Mouse (Mus musculus) right cerebral cortex, adult 18-20 months (tissue): ENCODE measurements around the gene Apopt1.

Experiments
- DNase-seq: peaks from one replicate; pipeline ENCODE4 v3.0.0; 2022; ENCODE audit warnings: mixed read lengths

Gene Apopt1

DNA sequence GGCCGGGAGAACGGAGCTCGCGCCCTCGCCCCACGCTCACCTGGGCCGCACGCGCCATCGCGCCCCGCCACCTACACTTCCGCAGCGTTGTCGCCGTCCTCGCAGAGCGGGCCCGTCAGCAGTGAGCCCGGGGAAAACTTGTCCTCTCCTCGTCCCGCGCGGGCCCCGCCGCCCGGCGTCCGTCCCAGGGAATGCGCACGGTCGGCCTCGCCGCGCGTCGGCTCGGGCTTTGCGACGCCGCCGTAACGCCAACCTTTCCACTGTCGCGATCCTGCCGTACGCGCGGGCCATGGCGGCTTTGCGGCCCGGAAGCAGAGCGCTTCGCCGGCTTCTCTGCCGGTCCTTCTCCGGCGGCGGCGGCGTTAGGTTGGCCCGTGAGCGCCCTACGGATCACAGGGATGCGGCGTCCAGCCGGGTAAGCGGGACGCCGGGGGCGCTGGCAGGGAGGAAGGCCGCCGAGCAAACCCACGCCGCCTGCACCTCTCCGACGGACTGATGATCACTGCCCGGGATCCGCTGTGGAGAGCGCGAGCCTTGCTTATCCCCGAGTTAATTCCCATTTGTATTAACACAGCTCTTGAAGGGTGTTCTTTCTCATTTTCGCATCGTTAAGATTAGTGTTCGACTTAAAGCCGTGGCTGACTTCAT, at the start of gene Apopt1, which contains the start of gene Bag5:
Gene Apopt1, plus strand, starts transcription at position 258 of the 648 bp plus-strand sequence.
Gene Bag5, minus strand, starts transcription at position 254 of the 648 bp plus-strand sequence.
- DNase-seq, result peak; percentile 93

DNA sequence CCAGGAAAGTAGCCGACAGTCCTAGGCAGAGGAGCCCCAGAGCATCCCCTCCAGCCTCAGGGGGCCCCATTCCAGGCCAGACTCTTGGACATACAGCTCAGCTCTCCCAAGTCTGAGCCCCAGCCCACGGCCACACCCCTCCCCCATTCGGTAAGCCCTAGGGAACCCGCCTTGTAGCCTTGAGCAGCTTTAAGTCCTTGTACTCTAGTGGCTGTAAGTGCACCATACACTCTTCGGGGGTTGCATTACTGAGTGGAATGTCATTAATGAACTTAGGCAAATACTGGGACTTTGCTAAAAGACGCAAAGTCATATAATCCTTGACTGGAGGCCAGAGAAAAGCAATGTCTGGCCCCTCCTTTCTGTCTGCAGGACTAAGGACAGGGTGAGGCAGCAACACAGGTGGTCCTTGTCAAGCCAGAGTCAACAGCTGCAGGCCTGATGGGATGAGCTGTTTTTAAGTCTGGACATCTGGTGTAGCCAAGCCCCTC, 48.9 kb upstream of the Apopt1 start:
- DNase-seq, result no peak

DNA sequence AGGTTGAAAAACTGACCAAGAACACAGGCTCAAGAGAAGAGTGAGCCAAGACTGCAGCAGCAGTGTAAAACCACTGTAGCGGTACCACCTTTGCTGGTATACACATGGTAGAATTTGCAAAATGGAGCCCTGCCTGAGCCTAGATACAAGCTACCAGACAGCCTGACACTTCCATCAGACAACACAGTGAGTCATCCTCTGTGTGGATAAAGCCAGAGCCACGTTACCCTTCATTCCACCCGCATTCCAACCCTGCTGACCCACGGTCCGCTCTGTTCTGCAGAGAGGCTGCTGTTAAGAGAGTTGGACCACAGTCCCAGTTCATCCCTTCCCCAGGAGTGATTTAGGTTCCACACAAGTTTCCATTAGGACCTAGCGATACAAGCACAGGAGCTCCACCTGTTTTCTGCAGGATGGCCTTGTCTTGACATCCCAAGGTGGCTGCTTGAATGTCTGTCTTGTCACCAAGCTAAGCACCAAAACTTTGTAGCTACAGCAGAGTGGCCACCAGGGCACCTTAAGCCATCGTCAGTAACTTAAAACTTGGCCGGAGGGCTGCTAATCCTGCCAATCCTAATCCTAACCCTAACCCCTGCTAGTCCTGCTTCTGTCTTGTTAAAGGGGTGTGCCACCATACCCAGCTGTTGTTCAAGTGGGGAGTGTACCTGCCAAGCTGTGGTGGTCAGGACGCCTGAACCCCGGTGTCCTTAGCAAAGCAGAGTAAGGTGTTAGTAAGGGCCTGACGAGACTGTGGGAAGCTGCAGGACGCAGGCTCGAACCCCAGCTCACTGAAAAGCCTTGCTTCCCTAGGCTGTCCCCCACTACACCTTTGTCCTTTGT, 47.8 kb upstream of the Apopt1 start:
- DNase-seq, result no peak

DNA sequence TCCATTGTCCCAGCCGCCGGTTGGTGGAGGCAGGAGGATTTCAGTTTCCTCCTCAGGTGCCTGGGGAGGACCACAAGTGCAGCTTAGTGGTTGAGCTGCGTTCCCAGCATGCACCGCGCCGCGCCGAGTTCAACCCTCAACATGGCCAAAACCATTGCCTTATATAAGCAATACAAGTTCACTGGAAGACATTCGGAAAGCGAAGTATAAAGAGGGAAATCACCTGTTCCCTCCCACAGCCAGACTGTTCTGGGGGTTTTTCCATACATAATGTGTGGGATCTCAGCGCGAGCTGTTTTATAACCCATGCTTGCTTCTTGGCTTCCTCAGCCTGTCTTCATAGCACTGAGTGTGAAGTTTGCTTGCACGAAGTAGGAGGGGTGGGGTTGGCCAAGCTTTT, 46.7 kb upstream of the Apopt1 start:
- DNase-seq, result peak; percentile 84

DNA sequence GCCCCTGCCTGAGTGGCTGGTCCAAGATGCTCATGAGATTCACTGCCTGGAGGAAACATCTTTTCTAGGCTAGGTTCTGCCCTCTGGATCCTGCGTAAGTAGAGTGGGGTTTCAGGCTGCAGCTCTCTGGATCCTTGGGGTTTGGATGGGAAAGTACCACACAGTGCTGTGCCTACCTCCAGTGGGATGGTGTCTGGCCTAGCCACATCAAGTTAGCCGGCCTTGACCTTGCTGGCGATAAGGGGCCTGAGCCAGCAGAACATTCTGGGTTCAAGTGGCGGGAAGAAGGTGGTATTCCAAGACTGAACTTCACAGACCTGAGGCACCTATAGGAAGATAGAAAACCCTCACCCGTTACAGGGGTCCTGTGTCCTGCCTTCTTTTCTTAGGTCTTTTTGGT, 45.6 kb upstream of the Apopt1 start:
- no peak for DNase-seq

DNA sequence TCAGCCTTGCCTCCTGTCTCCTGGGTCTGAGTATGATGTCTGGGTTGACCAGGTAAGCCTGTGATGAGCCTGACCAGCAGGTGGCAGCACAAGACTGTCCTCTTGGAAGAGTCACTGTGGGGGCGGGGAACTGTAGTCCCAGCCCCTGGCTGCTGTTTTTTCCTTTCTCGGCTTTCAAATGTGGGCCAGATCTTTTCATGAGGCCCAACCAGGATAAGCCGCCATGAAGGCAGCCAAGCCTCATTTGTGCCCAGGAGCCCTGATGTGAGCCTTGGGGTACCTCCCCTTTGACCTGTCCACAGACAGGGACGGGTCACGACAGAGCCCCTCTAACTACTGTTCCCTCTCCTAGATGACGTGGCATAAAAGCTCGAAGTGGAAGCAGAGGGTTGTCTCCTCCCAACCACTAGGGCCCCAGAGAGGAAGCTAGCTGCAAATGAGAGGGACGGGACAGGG, 44.6 kb upstream of the Apopt1 start:
- DNase-seq, result peak; percentile 95

DNA sequence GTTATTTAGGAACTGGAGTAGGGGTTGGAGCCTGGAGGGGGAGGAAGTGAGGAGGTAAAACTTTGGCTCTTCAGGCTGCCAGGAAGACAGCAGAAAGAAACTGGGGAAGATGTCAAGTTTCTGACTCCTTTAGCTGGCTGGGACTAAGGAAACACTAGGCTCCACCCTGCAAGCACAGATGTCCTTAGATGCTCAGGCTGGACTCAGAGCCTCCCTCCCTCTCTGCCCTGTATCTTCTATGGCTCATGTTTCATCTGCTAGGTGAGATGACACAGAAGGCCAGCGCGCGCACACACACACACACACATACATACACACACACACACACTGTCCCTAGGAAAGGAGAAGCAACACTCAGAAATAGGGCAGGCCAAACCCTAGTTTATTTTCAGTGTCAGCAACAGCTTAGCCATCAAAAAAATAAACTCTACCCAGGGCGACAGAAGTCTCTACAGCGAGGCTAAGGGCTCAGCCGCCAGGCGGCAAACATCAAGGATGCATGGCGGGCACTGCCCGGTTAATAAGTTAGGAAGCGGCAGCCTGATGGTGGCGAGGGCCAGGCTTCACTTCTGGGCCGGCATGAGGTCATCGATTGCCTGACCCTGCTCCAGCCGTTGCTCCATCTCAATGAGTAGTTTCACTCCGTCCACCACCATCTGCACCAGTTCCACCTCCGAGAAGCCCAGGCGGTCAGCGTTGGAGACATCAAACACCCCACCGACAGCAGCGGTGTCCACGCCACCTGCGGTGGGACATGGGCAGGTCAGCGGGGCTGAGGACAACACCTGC, 43.9 kb upstream of the Apopt1 start:
- DNase-seq, result peak; percentile 47

DNA sequence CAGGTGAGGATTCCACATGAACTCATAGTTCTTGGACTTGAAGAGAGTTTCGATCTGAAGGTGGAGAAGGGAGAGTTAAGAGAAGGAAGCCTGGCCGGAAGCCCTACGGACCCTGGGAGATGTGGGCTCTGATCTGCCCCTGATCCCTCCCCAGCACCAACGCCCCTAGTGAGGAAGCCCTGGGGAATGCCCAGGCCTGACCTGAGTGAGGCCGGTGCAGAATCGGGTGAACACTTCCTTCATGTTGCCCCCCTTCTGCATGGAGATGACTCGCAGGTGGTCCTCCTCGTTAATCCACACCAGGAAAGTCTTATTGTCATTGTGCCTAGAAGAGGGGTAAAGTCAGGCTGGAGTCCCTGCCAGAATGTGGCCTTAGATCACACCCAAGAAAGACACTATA, 43.1 kb upstream of the Apopt1 start:
- peak; percentile 9 for DNase-seq

DNA sequence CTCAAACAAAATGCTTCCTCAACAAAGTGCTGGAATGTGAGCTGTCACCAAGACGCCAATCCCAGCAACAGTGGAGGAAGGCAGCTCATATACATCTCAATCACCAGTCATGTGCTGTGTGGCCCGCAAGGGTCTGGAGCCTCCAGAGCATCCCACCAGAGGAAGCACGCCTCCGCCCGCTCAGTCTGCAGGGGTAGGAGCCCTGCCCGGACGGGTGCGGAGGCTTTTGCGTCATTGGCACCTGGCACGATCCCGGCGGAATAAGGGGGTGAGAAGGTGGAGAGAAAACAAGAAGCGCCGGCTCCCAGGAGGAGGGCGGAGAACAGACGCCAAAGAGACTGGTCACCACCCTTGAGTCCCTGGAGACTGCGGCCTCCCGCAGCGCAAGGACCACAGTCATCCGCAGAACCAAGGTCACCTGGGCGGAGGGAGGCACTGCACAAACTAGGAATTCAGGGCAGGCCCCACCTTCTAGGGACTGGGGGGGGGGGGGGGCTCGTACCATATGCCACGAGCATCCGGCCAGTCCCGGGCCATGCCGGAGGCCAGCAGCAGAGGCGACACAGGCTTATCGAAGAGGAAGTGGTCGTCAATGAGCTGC, 42.6 kb upstream of the Apopt1 start:
- DNase-seq, result peak; percentile 87

DNA sequence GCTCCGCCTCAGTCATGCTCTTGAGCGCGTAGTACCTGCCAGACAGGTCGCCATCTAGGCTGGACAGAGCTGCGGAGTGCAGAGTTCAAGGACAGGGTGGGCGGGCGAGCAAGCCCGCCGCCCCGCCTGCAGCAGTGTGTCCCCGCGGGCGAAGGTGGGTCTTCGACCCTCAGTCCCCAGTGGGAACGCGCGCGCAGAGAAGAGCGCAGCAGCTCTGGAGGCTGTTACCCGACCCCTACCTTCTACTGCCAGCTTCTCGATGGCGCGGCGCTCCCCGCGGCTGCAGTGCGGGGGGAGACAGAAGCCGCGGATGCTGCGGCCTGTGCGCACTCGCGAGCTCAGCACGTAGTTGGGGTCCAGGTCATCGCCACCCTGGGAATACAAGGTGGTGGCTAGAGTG, 42.1 kb upstream of the Apopt1 start:
- no peak for DNase-seq

DNA sequence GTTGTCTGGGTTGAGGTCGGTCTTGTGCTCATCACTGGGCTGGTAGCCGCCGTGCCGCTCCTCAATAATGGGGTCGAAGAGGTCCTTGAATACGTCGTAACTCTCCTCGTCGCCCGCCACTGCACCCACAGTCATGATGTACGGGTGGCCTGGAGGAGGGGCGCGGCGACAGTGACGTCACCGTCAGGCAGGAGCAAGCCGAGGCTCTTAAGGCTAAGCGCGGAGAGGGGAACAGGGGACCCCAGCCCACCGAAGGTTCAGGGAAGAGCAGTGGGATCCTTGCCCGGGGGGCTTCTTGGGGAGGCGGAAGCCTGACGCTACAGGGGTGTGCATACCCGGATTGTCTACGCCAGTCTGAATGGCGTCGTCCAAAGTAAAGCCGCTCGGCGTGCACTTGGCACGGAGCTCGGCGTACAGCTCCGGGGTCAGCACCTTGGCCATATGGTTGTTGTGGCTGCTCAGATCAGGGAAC, 41.6 kb upstream of the Apopt1 start:
- peak; percentile 85 for DNase-seq

DNA sequence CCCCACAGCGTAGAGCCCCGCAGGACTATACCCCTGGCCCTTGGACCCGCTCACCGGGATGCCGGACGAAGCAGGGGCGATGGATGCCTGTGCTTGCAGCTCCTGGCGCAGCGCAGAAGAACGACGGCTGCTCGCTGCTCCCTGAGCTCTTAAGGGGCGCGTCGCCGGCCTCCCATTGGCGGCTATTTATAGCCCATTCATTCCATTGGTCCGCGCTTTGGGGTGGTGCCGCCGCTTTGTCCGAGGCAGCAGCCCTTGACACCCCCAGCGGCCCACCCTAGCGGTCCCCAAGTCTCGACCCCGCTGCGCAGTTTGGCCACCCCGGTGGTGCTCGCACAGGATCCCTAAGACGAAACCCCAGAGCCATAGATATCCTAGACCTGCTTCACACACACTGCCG, 40.9 kb upstream of the Apopt1 start, which contains the start of gene Ckb:
Gene Ckb, minus strand, starts transcription at position 163 of the 400 bp plus-strand sequence.
- DNase-seq, result peak; percentile 96

DNA sequence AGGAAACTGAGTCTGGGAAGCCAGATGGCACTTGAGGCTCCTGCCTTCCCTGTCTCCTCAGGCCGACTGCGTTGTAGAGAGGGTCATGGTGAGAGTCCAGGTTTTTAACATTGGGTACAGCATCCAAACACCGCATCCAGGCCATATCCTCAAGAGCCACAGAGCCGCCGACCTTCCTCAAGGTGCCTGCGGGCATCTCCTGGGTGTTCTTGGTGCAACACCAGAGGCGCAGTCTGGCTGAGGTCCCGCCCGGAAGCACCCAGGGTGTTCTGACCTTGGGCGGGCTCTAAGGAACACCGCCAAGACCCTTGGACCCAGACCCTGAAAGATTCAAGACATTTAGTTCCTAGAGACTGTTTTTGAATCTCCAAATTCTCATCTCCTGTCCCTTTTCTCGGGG, 40.5 kb upstream of the Apopt1 start:
- DNase-seq, result no peak

DNA sequence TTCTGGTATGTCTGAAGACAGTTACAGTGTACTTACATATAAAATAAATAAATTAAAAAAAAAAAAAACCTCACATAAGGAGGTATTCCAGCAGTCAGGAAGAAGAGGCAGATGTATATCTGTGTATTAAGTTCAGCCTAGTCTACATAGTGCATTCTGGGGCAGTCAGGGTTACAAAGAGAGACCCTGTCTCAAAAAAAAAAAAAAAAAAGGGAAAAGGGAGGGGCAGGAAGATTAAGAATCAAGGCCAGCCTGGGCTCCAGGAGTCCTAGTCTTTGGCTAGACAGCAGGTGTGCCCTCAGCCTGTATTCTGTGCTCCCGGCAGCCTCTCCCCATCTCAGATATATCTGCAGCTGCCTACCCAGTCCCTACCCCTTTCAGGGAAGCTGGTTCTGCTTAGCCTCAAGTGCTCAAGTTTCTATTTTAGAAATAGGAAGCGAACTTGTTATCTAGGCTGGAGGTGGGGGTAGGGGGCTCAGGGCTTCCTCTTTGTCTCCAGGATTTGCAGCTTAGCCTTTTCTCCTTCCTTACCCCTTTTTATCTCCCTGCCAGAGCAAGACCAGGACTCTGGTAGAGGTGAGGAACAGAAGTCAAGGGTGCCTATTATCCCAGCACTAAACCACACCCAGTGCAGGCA, 38.1 kb upstream of the Apopt1 start:
- DNase-seq, result no peak

DNA sequence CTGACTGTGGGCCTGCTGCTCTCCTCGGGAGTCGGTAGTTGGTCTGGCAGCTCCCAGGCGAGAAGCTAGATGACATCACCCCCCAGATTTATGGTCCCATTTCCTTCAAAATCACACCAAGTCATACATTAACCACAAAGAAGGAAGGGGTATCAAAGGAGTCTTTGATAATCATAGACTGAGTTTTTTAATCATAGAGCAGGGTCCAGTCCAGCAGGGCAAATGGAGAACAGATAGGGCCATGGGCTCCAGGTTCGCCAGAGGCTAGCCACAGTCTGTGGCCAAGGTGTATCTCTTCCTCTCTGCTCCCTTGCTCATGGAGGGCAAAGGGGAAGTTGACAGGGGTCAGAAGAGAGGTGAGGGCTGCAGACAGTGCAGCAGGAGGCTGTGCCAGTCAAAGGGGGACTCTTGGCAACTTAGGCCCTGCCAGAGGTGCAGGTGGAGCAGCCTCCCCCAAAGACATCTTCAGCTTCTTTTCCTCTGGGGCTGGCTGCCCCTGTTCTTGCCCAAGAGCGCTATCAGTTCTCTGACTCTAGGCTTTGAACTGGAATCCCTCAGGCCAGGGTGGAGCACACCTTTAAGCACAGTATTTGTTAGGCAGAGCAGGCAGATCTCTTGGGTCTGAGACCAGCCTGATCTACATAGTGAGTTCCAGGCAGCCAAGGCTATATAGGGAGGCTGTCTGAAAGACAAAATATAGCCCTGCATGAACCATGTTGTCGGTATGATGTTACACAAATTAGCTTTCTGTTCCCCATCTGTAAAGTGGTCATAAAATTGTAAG, 37.1 kb upstream of the Apopt1 start:
- DNase-seq, result no peak

DNA sequence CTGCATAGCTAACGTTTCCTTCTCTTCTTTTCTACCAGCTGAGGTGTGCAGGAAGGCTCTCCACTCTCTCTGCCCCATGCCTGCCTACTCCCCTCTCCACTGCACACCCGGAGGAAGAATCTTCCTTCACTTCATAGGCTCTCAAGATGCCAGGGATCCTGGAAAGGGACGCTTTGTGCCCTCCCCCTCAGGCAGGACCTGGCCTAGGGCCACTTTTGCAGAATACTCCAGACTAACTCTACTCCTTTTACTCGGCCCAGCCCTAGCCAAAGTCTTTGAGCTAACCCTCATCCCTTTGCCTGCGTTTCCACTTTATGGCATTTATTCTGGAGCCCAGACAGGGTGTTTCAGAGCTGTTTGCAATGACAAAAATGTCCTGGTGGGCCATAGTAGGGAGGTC, 35.6 kb upstream of the Apopt1 start:
- no peak for DNase-seq

DNA sequence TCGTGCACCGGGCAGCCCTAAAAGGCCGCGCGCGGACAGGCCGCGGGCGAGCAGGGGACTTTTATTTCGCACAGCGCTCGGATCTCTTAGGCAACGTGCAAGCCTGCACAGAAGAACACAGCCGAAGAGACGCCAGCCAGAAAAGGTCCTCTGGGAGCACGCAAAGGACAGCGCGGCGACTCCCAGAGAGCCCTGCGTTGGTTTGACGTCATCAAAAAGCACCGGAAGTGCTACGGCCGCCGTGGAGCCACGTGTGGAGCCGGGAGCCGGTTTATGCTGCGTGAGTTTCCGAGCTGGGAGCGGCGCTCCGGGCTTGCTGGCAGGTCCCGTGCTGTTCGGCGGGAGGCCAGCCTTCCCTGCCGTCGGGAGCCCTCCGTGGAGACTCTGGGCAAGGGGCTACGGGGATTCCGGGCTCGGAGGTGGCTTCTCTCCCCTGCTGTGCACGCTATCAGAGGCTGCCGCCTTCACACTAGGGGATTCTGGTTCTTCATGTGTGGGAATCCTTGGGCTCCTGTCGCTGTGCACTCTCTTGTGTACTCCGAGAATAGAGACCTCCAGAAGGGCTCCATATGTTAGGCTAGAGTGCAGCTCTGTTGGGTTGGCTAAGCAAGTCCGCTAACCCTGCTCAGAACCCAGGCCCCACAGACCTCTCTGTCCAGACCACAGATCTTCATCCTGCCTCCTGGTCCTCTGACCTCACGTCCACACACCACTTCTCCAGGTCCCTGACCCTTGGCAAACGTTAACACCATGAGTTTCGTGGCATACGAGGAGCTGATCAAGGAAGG, 35.0 kb upstream of the Apopt1 start, which contains the start of gene Trmt61a:
Gene Trmt61a, plus strand, starts transcription at position 224 of the 788 bp plus-strand sequence.
- peak; percentile 91 for DNase-seq

DNA sequence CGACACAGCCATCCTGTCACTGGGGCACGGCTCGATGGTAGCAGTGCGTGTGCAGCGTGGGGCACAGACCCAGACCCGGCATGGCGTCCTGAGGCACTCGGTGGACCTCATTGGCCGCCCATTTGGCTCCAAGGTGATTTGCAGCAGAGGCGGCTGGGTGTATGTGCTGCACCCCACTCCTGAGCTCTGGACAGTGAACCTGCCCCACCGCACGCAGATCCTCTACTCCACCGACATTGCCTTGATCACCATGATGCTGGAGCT, 34.5 kb upstream of the Apopt1 start:
- DNase-seq, result no peak

DNA sequence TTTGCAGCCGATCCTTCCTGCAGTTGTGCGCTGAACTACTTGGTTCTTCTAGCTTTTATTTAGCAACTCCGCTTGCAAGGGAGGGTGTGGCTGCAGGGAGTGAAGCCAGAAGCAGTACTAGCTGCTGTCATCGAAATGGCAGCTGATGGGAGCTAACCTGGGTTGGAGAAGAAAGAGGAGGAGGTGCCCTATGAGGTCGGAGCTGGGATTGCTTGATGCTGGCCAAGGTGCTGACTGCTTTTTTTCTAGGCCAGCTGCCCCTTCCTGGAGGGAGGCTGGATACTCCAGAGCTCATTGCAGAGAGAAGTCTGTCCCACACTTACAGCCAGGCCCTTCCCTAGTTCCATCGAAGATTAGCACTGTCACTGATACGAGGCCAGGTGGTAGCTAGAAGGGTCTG, 34.1 kb upstream of the Apopt1 start:
- no peak for DNase-seq

DNA sequence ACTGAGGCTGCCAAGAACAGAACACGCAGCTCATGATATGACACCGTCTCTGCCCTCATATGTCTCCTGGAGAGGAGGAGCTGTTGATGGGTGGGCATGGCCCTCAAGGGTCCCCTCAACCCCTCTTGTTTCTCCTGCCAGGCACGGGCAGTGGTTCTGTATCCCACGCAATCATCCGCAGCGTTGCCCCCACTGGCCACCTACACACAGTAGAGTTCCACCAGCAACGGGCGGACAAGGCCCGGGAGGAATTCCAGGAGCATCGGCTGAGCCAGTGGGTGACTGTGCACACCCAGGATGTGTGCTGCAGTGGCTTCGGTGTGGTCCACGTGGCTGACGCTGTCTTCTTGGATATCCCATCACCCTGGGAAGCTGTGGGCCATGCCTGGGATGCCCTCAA, 32.4 kb upstream of the Apopt1 start:
- DNase-seq, result peak; percentile 68

DNA sequence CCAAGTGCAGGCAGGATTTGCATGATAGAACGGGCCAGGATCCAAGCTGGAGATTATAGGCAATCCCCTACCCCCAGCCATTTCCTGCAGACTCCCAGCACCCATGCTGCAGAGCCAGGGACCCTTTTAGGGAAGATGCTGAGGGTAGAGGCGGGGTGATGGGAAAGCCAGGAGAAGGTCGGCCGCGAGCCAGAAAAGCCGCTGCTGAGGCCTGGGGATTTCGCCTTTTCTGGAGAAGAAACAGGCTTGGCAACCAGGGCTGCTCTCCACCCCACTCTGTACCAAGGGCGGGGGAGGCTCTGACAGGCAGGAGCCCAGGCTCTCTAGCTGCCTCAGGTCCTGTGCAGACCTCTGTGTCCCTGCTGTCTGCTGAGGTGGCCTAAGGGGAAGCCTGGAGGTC, 31.8 kb upstream of the Apopt1 start:
- DNase-seq, result peak; percentile 60
